Mouse (Mus musculus): ENCODE results near the gene Prl8a2.

GRCm38 (mm10) chr13:27345373-27345772, at the start of gene Prl8a2:
- TF ChIP-seq POLR2A (IDR thresholded peaks at IDR 0.05; ENCODE audit: extremely low read depth, insufficient read depth, low read length) (no peak), CTCF (IDR thresholded peaks at IDR 0.05; ENCODE audit: low read depth, low read length) (no peak)
